Mouse (Mus musculus) hindbrain, postnatal 0 days (tissue): ENCODE measurements at regions not wholly inside any gene's neighbourhood (a gene's known extent, or its start where the extent isn't known, plus 50 kb on each side); places are given as distances from the start of the nearest gene placed in this dataset.

Experiments
- ATAC-seq: fragments of 200-750 bp; cut with Nextera tagmentation; 2 replicates; pipeline ENCODE4 v1.8.0; 2017; ENCODE audit warnings: mild to moderate bottlenecking, moderate TSS enrichment, moderate library complexity
- DNase-seq: peaks from one replicate; pipeline ENCODE4 v3.0.0-alpha.2; 2015; ENCODE audit warnings: low spot score
- H3K27ac ChIP-seq: fragments of 300-500 bp; sonication (generic); 2 replicates; pipeline ENCODE4 v1.5.1; 2014; ENCODE audit warnings: mild to moderate bottlenecking
- H3K27me3 ChIP-seq: fragments of 300-500 bp; sonication (generic); 2 replicates; pipeline ENCODE4 v1.6.1; 2014; ENCODE audit warnings: low read length, mixed read lengths; ENCODE audit not compliant: insufficient read depth
- H3K36me3 ChIP-seq: fragments of 300-500 bp; sonication (generic); 2 replicates; pipeline ENCODE4 v1.6.1; 2014; ENCODE audit warnings: low read length, mixed read lengths; ENCODE audit not compliant: insufficient read depth
- H3K4me1 ChIP-seq: fragments of 300-500 bp; sonication (generic); 2 replicates; pipeline ENCODE4 v1.6.1; 2014; ENCODE audit warnings: antibody characterized with exemption, low read length, mixed read lengths; ENCODE audit not compliant: insufficient read depth
- H3K4me2 ChIP-seq: fragments of 300-500 bp; sonication (generic); 2 replicates; pipeline ENCODE4 v1.6.1; 2014; ENCODE audit warnings: low read depth, mild to moderate bottlenecking, low read length, moderate library complexity, mixed read lengths
- H3K4me3 ChIP-seq: fragments of 300-500 bp; sonication (generic); 2 replicates; pipeline ENCODE4 v1.5.1; 2014; ENCODE audit warnings: low read length
- H3K9ac ChIP-seq: fragments of 300-500 bp; sonication (generic); replicated peaks from 2 replicates; pipeline ENCODE4 v1.6.1; 2014; ENCODE audit warnings: mild to moderate bottlenecking, low read length, moderate library complexity, mixed read lengths
- H3K9me3 ChIP-seq: fragments of 300-500 bp; sonication (generic); 2 replicates; pipeline ENCODE4 v1.6.1; 2016; ENCODE audit warnings: low read length, mixed read lengths
- CTCF ChIP-seq: IDR thresholded peaks from 2 replicates; pipeline ENCODE4 v1.5.1; 2016; ENCODE audit warnings: antibody characterized with exemption, control low read depth, low read depth
- WGBS: fragments of 180-500 bp; shearing (Covaris S2); extraction: QIAGEN DNeasy Blood & Tissue Kit; methylation state at CpG from one replicate; pipeline ENCODE4 v1.1.7; 2014; 5-methylcytosine and 5-hydroxymethylcytosine counted together

DNA sequence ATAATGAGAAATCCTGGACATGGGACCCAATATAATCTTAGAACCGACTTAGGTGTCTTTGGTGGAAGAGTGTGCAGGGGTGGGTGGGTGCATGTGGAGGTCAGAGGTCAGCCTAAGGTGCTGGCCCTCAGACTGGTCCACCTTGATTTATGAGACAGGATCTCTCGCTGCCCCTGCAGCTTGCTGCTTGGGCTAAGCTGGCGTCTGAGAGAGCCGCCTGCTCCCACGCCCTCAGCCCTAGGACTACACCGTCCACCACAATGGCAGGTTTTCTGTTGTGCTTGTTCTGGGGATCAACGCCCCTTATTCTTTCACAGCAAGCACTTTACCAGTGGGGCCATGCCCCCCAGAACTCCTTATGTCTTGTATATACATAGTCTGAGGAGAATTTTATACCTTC lies 124.4 kb upstream of the Hs6st1 start:
- Histone ChIP-seq H3K9me3 (no peaks in the 10 kb centered on the region), H3K4me3 (no peak overlapping the region), H3K27ac (no peak overlapping the region), H3K9ac (no peak overlapping the region), H3K27me3 (no peaks in the 10 kb centered on the region), H3K36me3 (no peaks in the 10 kb centered on the region), H3K4me1 (no peaks in the 10 kb centered on the region), H3K4me2 (no peak overlapping the region)
- no peak for ATAC-seq
- WGBS: 55% methylated on average over 7 of the region's 7 CpGs
- no peak for DNase-seq
- TF ChIP-seq CTCF: no peak

- H3K4me1 ChIP-seq: no peaks in the 10 kb centered on the region
- DNase-seq (no peak), ATAC-seq (no peak)
- H3K4me3 ChIP-seq: no peak overlapping the region
- H3K9me3 ChIP-seq: no peaks in the 10 kb centered on the region
- H3K36me3 ChIP-seq: no peaks in the 10 kb centered on the region
- no peak for TF ChIP-seq CTCF
- WGBS: 38% methylated on average over 5 of the region's 5 CpGs
- H3K4me2 ChIP-seq: no peak overlapping the region
- H3K27ac ChIP-seq: no peak overlapping the region
- no peaks in the 10 kb centered on the region for H3K27me3 ChIP-seq
- no peak overlapping the region for H3K9ac ChIP-seq
These were observed 123.8 kb upstream of the Hs6st1 start for GRCm38 (mm10) chr1:35944376-35944775.

- H3K9ac ChIP-seq: no peak overlapping the region
- H3K27ac ChIP-seq: no peak overlapping the region
- no peak overlapping the region for H3K4me2 ChIP-seq
- H3K9me3 ChIP-seq: no peaks in the 10 kb centered on the region
- 59% methylated on average over 8 of the region's 8 CpGs for WGBS
- H3K4me3 ChIP-seq: no peak overlapping the region
- H3K27me3 ChIP-seq: no peaks in the 10 kb centered on the region
- H3K4me1 ChIP-seq: no peaks in the 10 kb centered on the region
- H3K36me3 ChIP-seq: no peaks in the 10 kb centered on the region
- DNase-seq (no peak), ATAC-seq (no peak)
- no peak for TF ChIP-seq CTCF
These were observed 123.4 kb upstream of the Hs6st1 start for GRCm38 (mm10) chr1:35944849-35945248.

- H3K27me3 ChIP-seq: no peaks in the 10 kb centered on the region
- H3K4me1 ChIP-seq: no peaks in the 10 kb centered on the region
- H3K4me3 ChIP-seq: no peak overlapping the region
- DNase-seq (no peak), ATAC-seq (no peak)
- no peaks in the 10 kb centered on the region for H3K36me3 ChIP-seq
- TF ChIP-seq CTCF: no peak
- no peak overlapping the region for H3K9ac ChIP-seq
- WGBS: 85% methylated on average over 4 of the region's 4 CpGs
- no peaks in the 10 kb centered on the region for H3K9me3 ChIP-seq
- no peak overlapping the region for H3K27ac ChIP-seq
- H3K4me2 ChIP-seq: no peak overlapping the region
These were observed 122.6 kb upstream of the Hs6st1 start for GRCm38 (mm10) chr1:35945596-35945995.

- no peak for ATAC-seq
- no peak for TF ChIP-seq CTCF
- Histone ChIP-seq H3K27ac (no peak overlapping the region), H3K9ac (no peak overlapping the region), H3K9me3 (no peaks in the 10 kb centered on the region), H3K4me3 (no peak overlapping the region), H3K4me2 (no peak overlapping the region), H3K27me3 (no peaks in the 10 kb centered on the region), H3K36me3 (no peaks in the 10 kb centered on the region), H3K4me1 (no peaks in the 10 kb centered on the region)
- DNase-seq: no peak
- WGBS: 79% methylated on average over 5 of the region's 5 CpGs
These were observed 120.1 kb upstream of the Hs6st1 start for GRCm38 (mm10) chr1:35948104-35948503.

DNA sequence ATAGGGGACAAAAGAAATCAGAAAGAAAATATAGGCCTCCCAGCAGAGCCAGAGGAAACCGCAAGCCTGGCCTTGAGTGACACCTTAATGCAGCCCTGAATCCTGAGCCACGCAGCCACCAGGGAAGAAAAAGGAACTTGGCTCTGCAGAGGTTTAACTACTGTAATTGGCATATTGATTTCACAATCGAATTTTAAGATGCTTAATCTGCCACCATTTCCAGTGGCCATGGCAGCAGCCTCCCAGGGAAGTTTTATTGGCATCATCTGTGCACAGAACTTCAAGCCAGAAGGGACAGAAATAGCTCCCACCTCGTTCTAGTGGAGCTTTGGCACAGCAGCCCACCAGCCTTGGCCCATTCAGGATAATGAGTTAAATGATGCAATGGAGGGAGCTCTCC lies 117.1 kb upstream of the Hs6st1 start:
- no peaks in the 10 kb centered on the region for H3K9me3 ChIP-seq
- H3K27me3 ChIP-seq: no peaks in the 10 kb centered on the region
- H3K36me3 ChIP-seq: no peaks in the 10 kb centered on the region
- no peak overlapping the region for H3K4me2 ChIP-seq
- H3K27ac ChIP-seq: no peak overlapping the region
- H3K9ac ChIP-seq: no peak overlapping the region
- H3K4me1 ChIP-seq: no peaks in the 10 kb centered on the region
- TF ChIP-seq CTCF: no peak
- 53% methylated on average over 4 of the region's 4 CpGs for WGBS
- peak; percentile 20 for DNase-seq
- H3K4me3 ChIP-seq: no peak overlapping the region
- ATAC-seq: no peak

DNA sequence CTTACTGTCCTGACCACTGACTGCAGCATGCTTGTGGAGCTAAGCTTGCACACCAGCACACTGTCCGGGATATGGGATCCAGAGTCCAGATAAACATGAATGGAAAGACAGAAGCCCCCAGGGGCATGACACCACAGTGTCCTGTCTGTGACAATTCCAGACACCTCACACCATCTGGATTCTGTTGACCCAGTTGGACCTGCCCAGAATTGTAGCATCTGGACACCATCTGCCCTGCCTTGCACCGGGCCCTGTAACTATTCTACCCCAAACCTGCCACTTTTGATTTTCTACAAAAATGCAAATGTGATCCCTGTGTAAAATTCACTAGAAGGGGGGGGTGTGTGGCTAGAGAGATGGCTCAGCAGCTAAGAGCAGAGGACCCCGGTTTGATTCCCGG lies 114.5 kb upstream of the Hs6st1 start:
- no peaks in the 10 kb centered on the region for H3K9me3 ChIP-seq
- H3K9ac ChIP-seq: no peak overlapping the region
- H3K4me3 ChIP-seq: no peak overlapping the region
- H3K4me1 ChIP-seq: no peaks in the 10 kb centered on the region
- no peak for ATAC-seq
- no peak for DNase-seq
- TF ChIP-seq CTCF: no peak
- 88% methylated on average over 4 of the region's 4 CpGs for WGBS
- H3K4me2 ChIP-seq: no peak overlapping the region
- no peaks in the 10 kb centered on the region for H3K27me3 ChIP-seq
- no peak overlapping the region for H3K27ac ChIP-seq
- no peaks in the 10 kb centered on the region for H3K36me3 ChIP-seq
